Mouse (Mus musculus): ENCODE results near the gene Kcnip3.

DNA sequence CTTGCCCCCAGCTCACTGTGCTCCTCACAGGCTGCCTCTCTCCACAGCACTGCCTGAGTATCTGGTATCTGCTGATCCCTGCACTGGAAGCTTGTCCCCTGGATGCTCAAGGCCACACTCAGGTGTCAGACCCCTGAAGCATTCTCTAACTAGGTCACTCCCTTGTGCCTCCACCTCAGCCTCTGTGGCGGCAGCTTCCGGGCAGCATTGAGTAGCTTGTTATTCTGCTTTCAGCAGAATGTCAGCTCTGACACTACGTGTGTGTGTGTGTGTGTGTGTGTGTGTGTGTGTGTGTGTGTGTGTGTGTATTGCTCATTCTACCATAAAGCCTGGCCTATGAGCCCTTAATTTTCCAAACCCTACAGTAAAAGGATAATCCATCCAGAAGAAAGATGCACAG, 8.7 kb downstream of the Kcnip3 start:
- TF ChIP-seq POLR2A (IDR thresholded peaks at IDR 0.05; ENCODE audit: extremely low read depth, insufficient read depth, low read length) = no peak
- no peak for TF ChIP-seq CTCF (IDR thresholded peaks at IDR 0.05; ENCODE audit: low read depth, low read length)
